Mouse (Mus musculus): ENCODE data around the gene Kmt2c. TPM values are rescaled to one million over a fixed set of nuclear protein-coding genes. Genes with fewer than 3 reads are reported as not detected.
"Not testable (repeated sequence)": the region's sequence is repeated elsewhere in the genome, so short reads cannot be mapped to it uniquely, and the experiment has no call there.

Kmt2c gene
- polyA plus RNA-seq, 1 experiment: 42.6 TPM

GRCm38 (mm10) chr5:25475789-25476188, 22.8 kb downstream of the Kmt2c start:
- no peak overlapping the region for H3K4me3 ChIP-seq (ENCODE audit: control insufficient read depth, insufficient read depth, low read length)
- no peaks in the 10 kb centered on the region for H3K27me3 ChIP-seq (ENCODE audit: control insufficient read depth, insufficient read depth, low read length)
- no peak for DNase-seq
- no peaks in the 10 kb centered on the region for H3K4me1 ChIP-seq (replicated peaks; ENCODE audit: control insufficient read depth, insufficient read depth, low read length)
- WGBS: 86% methylated on average over 2 of the region's 2 CpGs
- H3K27ac ChIP-seq (ENCODE audit: control insufficient read depth, insufficient read depth, low read length): no peak overlapping the region
- H3K36me3 ChIP-seq (ENCODE audit: control insufficient read depth, insufficient read depth, low read length): no peaks in the 10 kb centered on the region
- no peak for TF ChIP-seq POLR2A (IDR thresholded peaks at IDR 0.05; ENCODE audit: control insufficient read depth, extremely low read depth, insufficient read depth, low read length, poor library complexity)
- TF ChIP-seq CTCF (IDR thresholded peaks at IDR 0.05; ENCODE audit: borderline replicate concordance, control insufficient read depth, extremely low read depth, insufficient read depth, low read length, poor library complexity): no peak

GRCm38 (mm10) chr5:25472070-25472469, 26.5 kb downstream of the Kmt2c start:
- TF ChIP-seq CTCF (IDR thresholded peaks at IDR 0.05; ENCODE audit: borderline replicate concordance, control insufficient read depth, extremely low read depth, insufficient read depth, low read length, poor library complexity) (no peak), POLR2A (IDR thresholded peaks at IDR 0.05; ENCODE audit: control insufficient read depth, extremely low read depth, insufficient read depth, low read length, poor library complexity) (no peak)
- H3K4me1 ChIP-seq (replicated peaks; ENCODE audit: control insufficient read depth, insufficient read depth, low read length): no peaks in the 10 kb centered on the region
- H3K36me3 ChIP-seq (ENCODE audit: control insufficient read depth, insufficient read depth, low read length): no peaks in the 10 kb centered on the region
- no peak overlapping the region for H3K27ac ChIP-seq (ENCODE audit: control insufficient read depth, insufficient read depth, low read length)
- no peaks in the 10 kb centered on the region for H3K27me3 ChIP-seq (ENCODE audit: control insufficient read depth, insufficient read depth, low read length)
- no peak for DNase-seq
- H3K4me3 ChIP-seq (ENCODE audit: control insufficient read depth, insufficient read depth, low read length): no peak overlapping the region
- whole genome bisulfite sequencing: 38% methylated on average over 6 of the region's 6 CpGs

- Histone ChIP-seq H3K4me1 (replicated peaks; ENCODE audit: control insufficient read depth, insufficient read depth, low read length) (no peaks in the 10 kb centered on the region), H3K27me3 (ENCODE audit: control insufficient read depth, insufficient read depth, low read length) (no peaks in the 10 kb centered on the region), H3K36me3 (ENCODE audit: control insufficient read depth, insufficient read depth, low read length) (no peaks in the 10 kb centered on the region), H3K27ac (ENCODE audit: control insufficient read depth, insufficient read depth, low read length) (no peak overlapping the region), H3K4me3 (ENCODE audit: control insufficient read depth, insufficient read depth, low read length) (no peak overlapping the region)
- DNase-seq: no peak
- WGBS: 100% methylated on average over 1 of the region's 1 CpGs
- TF ChIP-seq POLR2A (IDR thresholded peaks at IDR 0.05; ENCODE audit: control insufficient read depth, extremely low read depth, insufficient read depth, low read length, poor library complexity) (no peak), CTCF (IDR thresholded peaks at IDR 0.05; ENCODE audit: borderline replicate concordance, control insufficient read depth, extremely low read depth, insufficient read depth, low read length, poor library complexity) (no peak)
Measured at GRCm38 (mm10) chr5:25461956-25462355, 36.6 kb downstream of the Kmt2c start.

GRCm38 (mm10) chr5:25455432-25455831, 43.2 kb downstream of the Kmt2c start:
- H3K4me3 ChIP-seq (ENCODE audit: control insufficient read depth, insufficient read depth, low read length); H3K27me3 ChIP-seq (ENCODE audit: control insufficient read depth, insufficient read depth, low read length); H3K36me3 ChIP-seq (ENCODE audit: control insufficient read depth, insufficient read depth, low read length); DNase-seq; H3K4me1 ChIP-seq (replicated peaks; ENCODE audit: control insufficient read depth, insufficient read depth, low read length); H3K27ac ChIP-seq (ENCODE audit: control insufficient read depth, insufficient read depth, low read length): not testable (repeated sequence)

- WGBS: 93% methylated on average over 2 of the region's 2 CpGs
Measured at GRCm38 (mm10) chr5:25452691-25453090, 45.9 kb downstream of the Kmt2c start.

GRCm38 (mm10) chr5:25437508-25437907, 61.1 kb downstream of the Kmt2c start:
- H3K27me3 ChIP-seq (ENCODE audit: control insufficient read depth, insufficient read depth, low read length): no peaks in the 10 kb centered on the region

More at GRCm38 (mm10) chr5:25452691-25453090, 45.9 kb downstream of the Kmt2c start:
- Histone ChIP-seq H3K27me3 (ENCODE audit: control insufficient read depth, insufficient read depth, low read length) (no peaks in the 10 kb centered on the region), H3K4me3 (ENCODE audit: control insufficient read depth, insufficient read depth, low read length) (no peak overlapping the region), H3K36me3 (ENCODE audit: control insufficient read depth, insufficient read depth, low read length) (no peaks in the 10 kb centered on the region), H3K4me1 (replicated peaks; ENCODE audit: control insufficient read depth, insufficient read depth, low read length) (0 out of 2 replicates have a peak, but pooled peaks cover 2% of the 10 kb centered on the region), H3K27ac (ENCODE audit: control insufficient read depth, insufficient read depth, low read length) (no peak overlapping the region)
- no peak for DNase-seq
- TF ChIP-seq CTCF (IDR thresholded peaks at IDR 0.05; ENCODE audit: borderline replicate concordance, control insufficient read depth, extremely low read depth, insufficient read depth, low read length, poor library complexity): no peak
- no peak for TF ChIP-seq POLR2A (IDR thresholded peaks at IDR 0.05; ENCODE audit: control insufficient read depth, extremely low read depth, insufficient read depth, low read length, poor library complexity)

GRCm38 (mm10) chr5:25436081-25436480, 62.5 kb downstream of the Kmt2c start:
- H3K36me3 ChIP-seq (ENCODE audit: control insufficient read depth, insufficient read depth, low read length): no peaks in the 10 kb centered on the region
- H3K4me1 ChIP-seq (replicated peaks; ENCODE audit: control insufficient read depth, insufficient read depth, low read length): no peaks in the 10 kb centered on the region; the same call in 1 of the 2 replicates
- H3K4me3 ChIP-seq (ENCODE audit: control insufficient read depth, insufficient read depth, low read length): no peak overlapping the region
- DNase-seq: peak; percentile 48
- TF ChIP-seq POLR2A (IDR thresholded peaks at IDR 0.05; ENCODE audit: control insufficient read depth, extremely low read depth, insufficient read depth, low read length, poor library complexity): no peak
- TF ChIP-seq CTCF (IDR thresholded peaks at IDR 0.05; ENCODE audit: borderline replicate concordance, control insufficient read depth, extremely low read depth, insufficient read depth, low read length, poor library complexity): no peak
- no peaks in the 10 kb centered on the region for H3K27me3 ChIP-seq (ENCODE audit: control insufficient read depth, insufficient read depth, low read length)
- no peak overlapping the region for H3K27ac ChIP-seq (ENCODE audit: control insufficient read depth, insufficient read depth, low read length)
- WGBS: 22% methylated on average over 3 of the region's 3 CpGs

More at GRCm38 (mm10) chr5:25437508-25437907, 61.1 kb downstream of the Kmt2c start:
- 71% methylated on average over 1 of the region's 1 CpGs for WGBS
- TF ChIP-seq POLR2A (IDR thresholded peaks at IDR 0.05; ENCODE audit: control insufficient read depth, extremely low read depth, insufficient read depth, low read length, poor library complexity) (no peak), CTCF (IDR thresholded peaks at IDR 0.05; ENCODE audit: borderline replicate concordance, control insufficient read depth, extremely low read depth, insufficient read depth, low read length, poor library complexity) (no peak)
- no peak overlapping the region for H3K4me3 ChIP-seq (ENCODE audit: control insufficient read depth, insufficient read depth, low read length)
- no peak for DNase-seq
- H3K4me1 ChIP-seq (replicated peaks; ENCODE audit: control insufficient read depth, insufficient read depth, low read length): no peaks in the 10 kb centered on the region; the same call in 1 of the 2 replicates
- H3K27ac ChIP-seq (ENCODE audit: control insufficient read depth, insufficient read depth, low read length): no peak overlapping the region
- H3K36me3 ChIP-seq (ENCODE audit: control insufficient read depth, insufficient read depth, low read length): no peaks in the 10 kb centered on the region
